Mouse (Mus musculus) midbrain, embryonic 15.5 days (tissue): ENCODE measurements at regions not wholly inside any gene's neighbourhood (a gene's known extent, or its start where the extent isn't known, plus 50 kb on each side); places are given as distances from the start of the nearest gene placed in this dataset.

ENCODE experiments used
- ATAC-seq: fragments of 200-750 bp; cut with Nextera tagmentation; replicated peaks from 2 replicates; pipeline ENCODE4 v1.8.0; 2017; ENCODE audit warnings: moderate TSS enrichment
- H3K27ac ChIP-seq: fragments of 300-500 bp; sonication (generic); 2 replicates; pipeline ENCODE4 v1.5.1; 2015; ENCODE audit warnings: mild to moderate bottlenecking, inconsistent platforms
- H3K27me3 ChIP-seq: fragments of 300-500 bp; sonication (generic); replicated peaks from 2 replicates; pipeline ENCODE4 v1.6.1; 2015; ENCODE audit warnings: inconsistent platforms
- H3K36me3 ChIP-seq: fragments of 300-500 bp; sonication (generic); replicated peaks from 2 replicates; pipeline ENCODE4 v1.6.1; 2015; ENCODE audit warnings: inconsistent platforms
- H3K4me1 ChIP-seq: fragments of 300-500 bp; sonication (generic); 2 replicates; pipeline ENCODE4 v1.6.1; 2015; ENCODE audit warnings: inconsistent platforms
- H3K4me2 ChIP-seq: fragments of 300-500 bp; sonication (generic); 2 replicates; pipeline ENCODE4 v1.6.1; 2015; ENCODE audit warnings: inconsistent platforms, mild to moderate bottlenecking, moderate library complexity
- H3K4me3 ChIP-seq: fragments of 300-500 bp; sonication (generic); 2 replicates; pipeline ENCODE4 v1.5.1; 2015; ENCODE audit warnings: mild to moderate bottlenecking, inconsistent platforms
- H3K9ac ChIP-seq: fragments of 300-500 bp; sonication (generic); 2 replicates; pipeline ENCODE4 v1.6.1; 2015; ENCODE audit warnings: mild to moderate bottlenecking, inconsistent platforms
- H3K9me3 ChIP-seq: fragments of 300-500 bp; sonication (generic); 2 replicates; pipeline ENCODE4 v1.6.1; 2016; ENCODE audit warnings: inconsistent platforms
- WGBS: fragments of 180-500 bp; shearing (Covaris S2); methylation state at CpG from one replicate; pipeline ENCODE4 v1.1.7; 2015; ENCODE audit warnings: mixed read lengths; 5-methylcytosine and 5-hydroxymethylcytosine counted together

- Histone ChIP-seq H3K27ac (no peak overlapping the region), H3K4me3 (no peak overlapping the region), H3K9ac (no peak overlapping the region), H3K4me2 (no peak overlapping the region), H3K4me1 (no peaks in the 10 kb centered on the region), H3K27me3 (no peaks in the 10 kb centered on the region), H3K36me3 (no peaks in the 10 kb centered on the region), H3K9me3 (no peaks in the 10 kb centered on the region)
- 80% methylated on average over 2 of the region's 2 CpGs for WGBS
- ATAC-seq: no peak
These were observed 182.7 kb upstream of the Sox4 start for GRCm38 (mm10) chr13:29136231-29136630.

- ATAC-seq: no peak
- H3K4me1 ChIP-seq: no peaks in the 10 kb centered on the region
- no peaks in the 10 kb centered on the region for H3K27me3 ChIP-seq
- H3K4me3 ChIP-seq: no peak overlapping the region
- no peaks in the 10 kb centered on the region for H3K36me3 ChIP-seq
- H3K9ac ChIP-seq: no peak overlapping the region
- H3K4me2 ChIP-seq: no peak overlapping the region
- H3K27ac ChIP-seq: no peak overlapping the region
- H3K9me3 ChIP-seq: no peaks in the 10 kb centered on the region
These were observed 174.0 kb upstream of the Sox4 start for GRCm38 (mm10) chr13:29127499-29127898.

GRCm38 (mm10) chr13:29123477-29123876 lies 170.0 kb upstream of the Sox4 start:
- WGBS: 58% methylated on average over 7 of the region's 7 CpGs
- Histone ChIP-seq H3K4me3 (no peak overlapping the region), H3K4me2 (no peak overlapping the region), H3K36me3 (no peaks in the 10 kb centered on the region), H3K4me1 (no peaks in the 10 kb centered on the region), H3K27me3 (no peaks in the 10 kb centered on the region), H3K27ac (0 out of 2 replicates have a peak overlapping the region, but pooled peaks have one; percentile 50), H3K9me3 (no peaks in the 10 kb centered on the region), H3K9ac (no peak overlapping the region)
- 0 out of 2 replicates have a peak, but pooled peaks have one; percentile 42 for ATAC-seq

- WGBS: 87% methylated on average over 5 of the region's 5 CpGs
- no peak overlapping the region for H3K9ac ChIP-seq
- no peaks in the 10 kb centered on the region for H3K36me3 ChIP-seq
- H3K4me2 ChIP-seq: no peak overlapping the region
- H3K27ac ChIP-seq: no peak overlapping the region
- no peak overlapping the region for H3K4me3 ChIP-seq
- no peaks in the 10 kb centered on the region for H3K4me1 ChIP-seq
- H3K9me3 ChIP-seq: no peaks in the 10 kb centered on the region
- no peaks in the 10 kb centered on the region for H3K27me3 ChIP-seq
- no peak for ATAC-seq
These were observed 167.6 kb upstream of the Sox4 start for GRCm38 (mm10) chr13:29121121-29121520.

DNA sequence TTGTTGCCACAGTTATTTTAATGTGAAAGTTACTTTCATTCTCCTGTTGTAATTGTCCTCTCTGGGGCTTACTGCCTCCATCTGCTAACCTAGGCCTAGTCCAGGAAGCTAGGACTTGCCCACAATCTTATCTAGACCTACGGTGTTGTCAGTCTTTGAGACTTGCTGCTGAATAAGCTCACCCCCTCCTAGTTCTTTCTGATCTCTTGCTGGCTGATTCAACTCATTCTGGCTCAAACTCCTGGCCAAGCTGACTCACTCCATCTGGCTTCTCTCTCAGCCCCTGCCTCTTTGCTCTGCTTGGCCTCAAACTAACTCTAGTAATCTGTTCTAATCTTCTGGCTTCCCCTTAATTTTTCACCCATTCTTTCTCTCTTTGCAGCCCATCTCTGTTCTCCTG lies 165.8 kb upstream of the Sox4 start:
- Histone ChIP-seq H3K4me2 (no peak overlapping the region), H3K27me3 (no peaks in the 10 kb centered on the region), H3K4me1 (no peaks in the 10 kb centered on the region), H3K9me3 (no peaks in the 10 kb centered on the region), H3K36me3 (no peaks in the 10 kb centered on the region), H3K9ac (no peak overlapping the region), H3K27ac (no peak overlapping the region), H3K4me3 (no peak overlapping the region)
- WGBS: 95% methylated on average over 1 of the region's 1 CpGs
- ATAC-seq: no peak

GRCm38 (mm10) chr13:29114998-29115495 lies 161.5 kb upstream of the Sox4 start:
- WGBS: 77% methylated on average over 3 of the region's 3 CpGs
- Histone ChIP-seq H3K4me1 (no peaks in the 10 kb centered on the region), H3K9me3 (no peaks in the 10 kb centered on the region), H3K9ac (no peak overlapping the region), H3K36me3 (no peaks in the 10 kb centered on the region), H3K27me3 (no peaks in the 10 kb centered on the region), H3K4me3 (no peak overlapping the region), H3K4me2 (no peak overlapping the region), H3K27ac (no peak overlapping the region)
- no peak for ATAC-seq

GRCm38 (mm10) chr13:29110127-29110526 lies 156.6 kb upstream of the Sox4 start:
- ATAC-seq: no peak
- Histone ChIP-seq H3K27me3 (no peaks in the 10 kb centered on the region), H3K36me3 (no peaks in the 10 kb centered on the region), H3K27ac (no peak overlapping the region), H3K4me3 (no peak overlapping the region), H3K4me2 (no peak overlapping the region), H3K9me3 (no peaks in the 10 kb centered on the region), H3K9ac (no peak overlapping the region), H3K4me1 (no peaks in the 10 kb centered on the region)
- 76% methylated on average over 5 of the region's 5 CpGs for WGBS

DNA sequence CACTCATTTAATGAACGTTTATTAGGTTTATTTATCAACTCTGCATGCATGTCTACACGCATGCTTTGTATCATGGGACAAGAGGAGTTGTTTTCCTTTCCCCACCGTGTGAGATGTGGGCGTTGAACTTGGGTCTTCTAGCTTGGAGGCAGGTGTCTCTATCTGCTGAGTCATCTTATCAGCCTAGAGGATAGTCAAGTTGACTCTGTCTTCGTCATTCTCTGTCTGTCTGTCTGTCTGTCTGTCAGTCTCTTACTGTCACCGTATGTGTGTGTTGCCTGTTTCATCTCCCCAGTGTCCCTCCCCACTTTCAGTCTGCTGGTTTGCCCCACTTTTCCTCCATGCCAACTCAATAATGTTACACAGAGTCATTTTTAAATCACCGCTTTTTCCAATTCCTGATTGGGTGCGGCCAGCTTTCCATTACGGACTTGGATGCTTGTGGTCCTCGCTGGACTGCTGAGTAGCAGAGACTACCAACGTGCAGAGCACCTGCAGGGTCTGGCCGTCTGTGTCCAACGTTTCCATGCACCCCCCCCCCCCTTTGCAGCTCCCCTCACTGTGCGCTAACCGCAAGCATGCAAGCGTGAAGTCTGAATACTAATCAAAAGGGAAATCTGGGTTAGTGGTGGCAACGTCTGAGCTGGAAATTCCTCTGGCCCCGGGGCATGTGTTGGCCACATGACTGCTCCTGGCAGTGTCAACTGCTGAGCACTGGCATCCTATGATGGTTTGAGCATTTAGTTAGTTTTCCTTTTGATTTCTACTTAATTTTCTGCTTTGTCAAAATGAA lies 155.7 kb upstream of the Sox4 start:
- 66% methylated on average over 18 of the region's 18 CpGs for WGBS
- H3K27ac ChIP-seq: no peak overlapping the region

GRCm38 (mm10) chr13:29108214-29108613 lies 154.7 kb upstream of the Sox4 start:
- H3K27me3 ChIP-seq: no peaks in the 10 kb centered on the region
- no peak for ATAC-seq
- no peak overlapping the region for H3K27ac ChIP-seq
- 87% methylated on average over 6 of the region's 6 CpGs for WGBS
- H3K9ac ChIP-seq: no peak overlapping the region
- H3K4me2 ChIP-seq: no peak overlapping the region
- H3K4me1 ChIP-seq: no peaks in the 10 kb centered on the region
- no peaks in the 10 kb centered on the region for H3K36me3 ChIP-seq
- H3K4me3 ChIP-seq: no peak overlapping the region
- no peaks in the 10 kb centered on the region for H3K9me3 ChIP-seq

More for the DNA sequence above, 155.7 kb upstream of the Sox4 start:
- no peak overlapping the region for H3K4me2 ChIP-seq
- no peak for ATAC-seq
- H3K4me1 ChIP-seq: no peaks in the 10 kb centered on the region
- H3K36me3 ChIP-seq: no peaks in the 10 kb centered on the region
- no peak overlapping the region for H3K4me3 ChIP-seq
- no peak overlapping the region for H3K9ac ChIP-seq
- no peaks in the 10 kb centered on the region for H3K27me3 ChIP-seq
- H3K9me3 ChIP-seq: no peaks in the 10 kb centered on the region

DNA sequence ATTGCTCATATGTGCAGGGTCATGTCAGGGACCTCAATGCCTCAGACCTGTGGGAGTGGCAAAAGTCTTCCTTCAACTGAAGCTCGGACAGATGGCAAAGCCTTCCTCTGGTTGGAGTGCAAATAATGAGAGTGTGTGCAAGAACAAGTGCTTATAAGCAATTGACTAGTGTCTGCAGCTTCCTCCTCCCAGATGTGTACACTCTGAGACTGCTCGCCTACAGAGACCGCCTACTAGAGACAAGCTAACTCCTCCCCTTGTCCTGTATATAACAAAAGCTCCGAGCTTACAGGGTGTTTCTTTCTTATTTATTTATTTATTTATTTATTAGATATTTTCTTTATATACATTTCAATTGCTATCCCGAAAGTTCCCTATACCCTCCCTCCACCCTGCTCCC lies 138.7 kb upstream of the Sox4 start:
- ATAC-seq: no peak
- 92% methylated on average over 5 of the region's 5 CpGs for WGBS
- H3K36me3 ChIP-seq: no peaks in the 10 kb centered on the region
- no peak overlapping the region for H3K27ac ChIP-seq
- H3K9ac ChIP-seq: no peak overlapping the region
- H3K27me3 ChIP-seq: no peaks in the 10 kb centered on the region
- H3K4me3 ChIP-seq: no peak overlapping the region
- H3K4me2 ChIP-seq: no peak overlapping the region
- no peaks in the 10 kb centered on the region for H3K4me1 ChIP-seq
- H3K9me3 ChIP-seq: no peaks in the 10 kb centered on the region

- Histone ChIP-seq H3K27ac (no peak overlapping the region), H3K36me3 (no peaks in the 10 kb centered on the region), H3K9me3 (no peaks in the 10 kb centered on the region), H3K4me3 (no peak overlapping the region), H3K4me1 (no peaks in the 10 kb centered on the region), H3K27me3 (no peaks in the 10 kb centered on the region), H3K4me2 (no peak overlapping the region), H3K9ac (no peak overlapping the region)
- ATAC-seq: no peak
- 55% methylated on average over 5 of the region's 5 CpGs for WGBS
These were observed 133.3 kb upstream of the Sox4 start for GRCm38 (mm10) chr13:29086854-29087253.

GRCm38 (mm10) chr13:29081064-29081463 lies 127.6 kb upstream of the Sox4 start:
- Histone ChIP-seq H3K4me1 (no peaks in the 10 kb centered on the region), H3K27me3 (no peaks in the 10 kb centered on the region), H3K27ac (no peak overlapping the region), H3K4me2 (no peak overlapping the region), H3K9ac (no peak overlapping the region), H3K36me3 (no peaks in the 10 kb centered on the region), H3K9me3 (no peaks in the 10 kb centered on the region), H3K4me3 (no peak overlapping the region)
- WGBS: 36% methylated on average over 2 of the region's 2 CpGs
- ATAC-seq: no peak

- ATAC-seq: no peak
- H3K27me3 ChIP-seq: no peaks in the 10 kb centered on the region
- no peaks in the 10 kb centered on the region for H3K9me3 ChIP-seq
- no peak overlapping the region for H3K27ac ChIP-seq
- no peak overlapping the region for H3K4me3 ChIP-seq
- 95% methylated on average over 10 of the region's 10 CpGs for WGBS
- H3K4me2 ChIP-seq: no peak overlapping the region
- H3K36me3 ChIP-seq: no peaks in the 10 kb centered on the region
- H3K4me1 ChIP-seq: no peaks in the 10 kb centered on the region
- H3K9ac ChIP-seq: no peak overlapping the region
These were observed 126.3 kb upstream of the Sox4 start for GRCm38 (mm10) chr13:29079841-29080240.
